ENCODE assay signal across 9 mouse cellular contexts in the genomic region with DNA sequence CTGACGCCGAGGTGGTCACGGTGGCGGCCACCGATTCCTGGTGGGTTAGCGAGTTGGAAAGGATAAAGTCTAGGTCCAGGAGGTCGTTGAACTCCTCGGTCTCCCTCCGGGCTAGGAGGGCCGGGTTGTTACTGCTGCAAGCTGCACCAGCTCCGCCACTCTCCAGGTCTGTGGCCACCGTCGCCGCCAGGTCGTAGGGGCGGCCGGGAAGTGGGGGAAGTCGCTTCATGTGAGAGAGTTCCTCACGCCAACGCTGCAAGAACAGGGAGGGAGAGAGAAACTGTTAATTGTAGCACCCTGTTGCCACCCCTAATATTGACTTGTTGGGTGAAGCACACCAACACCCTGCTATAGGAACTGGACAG. TPM values are rescaled to one million over a fixed set of nuclear protein-coding genes. Genes with fewer than 3 reads are reported as not detected.
DNase-seq lines count a peak whose midpoint lies in the region; ATAC-seq and TF ChIP-seq lines count a peak whose summit lies in the region.
"Had no signal": no experiment of that assay in that cellular context is flagged by ENCODE, and none has a peak within 500 bp of the region (broad histone marks: within the 10 kb centered on the region; RNA-seq: fewer than 3 reads in every experiment).

No protein-coding gene starts in this region.

- no peaks in the 10 kb centered on the region for H3K9me3 ChIP-seq in forebrain, embryonic 13.5 days (replicated peaks)
- no peaks in the 10 kb centered on the region for H3K9me3 ChIP-seq in limb, embryonic 14.5 days (ENCODE audit: control insufficient read depth, low read length)
- H3K9me3 ChIP-seq in neural tube, embryonic 12.5 days, result no peaks in the 10 kb centered on the region

- no peak for ATAC-seq in forebrain, embryonic 13.5 days
- ATAC-seq in limb, embryonic 14.5 days (ENCODE audit: low FRiP score, low read depth), result no peak
- no peak for ATAC-seq in neural tube, embryonic 12.5 days (ENCODE audit: low FRiP score, low read depth)
- no peak for ATAC-seq in megakaryocyte progenitor cell, adult 5-6 weeks (replicated peaks; ENCODE audit: poor library complexity)

- H3K9ac ChIP-seq in forebrain, embryonic 13.5 days, result peak overlapping the region; percentile 53
- H3K9ac ChIP-seq in limb, embryonic 14.5 days (ENCODE audit: low read depth, low read length, severe bottlenecking), result peak overlapping the region; percentile 83
- H3K9ac ChIP-seq in neural tube, embryonic 12.5 days, result peak overlapping the region; percentile 51

- peaks cover 6% of the 10 kb centered on the region for H3K36me3 ChIP-seq in C2C12 (ENCODE audit: control insufficient read depth, insufficient read depth)
- no peaks in the 10 kb centered on the region for H3K36me3 ChIP-seq in forebrain, embryonic 13.5 days (ENCODE audit: poor library complexity, severe bottlenecking)
- H3K36me3 ChIP-seq in limb, embryonic 14.5 days (ENCODE audit: control insufficient read depth, insufficient read depth, low read length), result peaks cover 16% of the 10 kb centered on the region
- H3K36me3 ChIP-seq in neural tube, embryonic 12.5 days, result no peaks in the 10 kb centered on the region

- H3K4me2 ChIP-seq in forebrain, embryonic 13.5 days, result peak overlapping the region; percentile 93
- H3K4me2 ChIP-seq in limb, embryonic 14.5 days (replicated peaks; ENCODE audit: low read depth, low read length, severe bottlenecking), result peak overlapping the region; percentile 81
- peak overlapping the region; percentile 92 for H3K4me2 ChIP-seq in neural tube, embryonic 12.5 days (replicated peaks)

- peak overlapping the region; percentile 89 for H3K4me3 ChIP-seq in gastrocnemius, adult 2 months
- peak overlapping the region; percentile 49 for H3K4me3 ChIP-seq in C2C12 (ENCODE audit: insufficient read depth, poor library complexity, severe bottlenecking)
- peak overlapping the region; percentile 56 for H3K4me3 ChIP-seq in forebrain, embryonic 13.5 days
- H3K4me3 ChIP-seq in limb, embryonic 14.5 days (replicated peaks; ENCODE audit: low read length), result peak overlapping the region; percentile 73
- peak overlapping the region; percentile 59 for H3K4me3 ChIP-seq in neural tube, embryonic 12.5 days

- peak overlapping the region; percentile 74 for H3ac ChIP-seq in C2C12 (ENCODE audit: control insufficient read depth, insufficient read length, low read depth)

- intact Hi-C loops in gastrocnemius, adult 2 months (cut with DNase I), result loop anchor here (5.0 kb wide), 1 partner anchor 582 kb away; no protein-coding TSS in a partner anchor

- WGBS in forebrain, embryonic 13.5 days, result under 1% methylated on average over 20 of the region's 20 CpGs
- 1% methylated on average over 18 of the region's 20 CpGs for WGBS in limb, embryonic 14.5 days
- WGBS in neural tube, embryonic 12.5 days, result under 1% methylated on average over 20 of the region's 20 CpGs

- peaks cover 34% of the 10 kb centered on the region for H3K4me1 ChIP-seq in forebrain, embryonic 13.5 days
- peaks cover 23% of the 10 kb centered on the region for H3K4me1 ChIP-seq in limb, embryonic 14.5 days (ENCODE audit: control insufficient read depth, insufficient read depth, low read length)
- peaks cover 21% of the 10 kb centered on the region for H3K4me1 ChIP-seq in neural tube, embryonic 12.5 days

- peak overlapping the region; percentile 96 for H3K27ac ChIP-seq in gastrocnemius, adult 2 months
- no peak overlapping the region for H3K27ac ChIP-seq in forebrain, embryonic 13.5 days
- 0 out of 2 replicates have a peak overlapping the region, but pooled peaks have one; percentile 38 for H3K27ac ChIP-seq in limb, embryonic 14.5 days (replicated peaks; ENCODE audit: low read depth, low read length)
- H3K27ac ChIP-seq in neural tube, embryonic 12.5 days, result no peak overlapping the region

- H3K79me3 ChIP-seq in C2C12 (ENCODE audit: low read depth), result no peaks in the 10 kb centered on the region

- peaks cover 17% of the 10 kb centered on the region for H3K79me2 ChIP-seq in C2C12 (ENCODE audit: control insufficient read depth, insufficient read depth)

- no peak for DNase-seq in gastrocnemius, adult 2 months
- no peak for DNase-seq in gastrocnemius, adult 8-10 months (ENCODE audit: low spot score in 2 of 2)
- no peak for DNase-seq in limb, embryonic 14.5 days (ENCODE audit: low spot score)
- DNase-seq in frontal cortex, postnatal 14 days (ENCODE audit: low spot score in 2 of 2), result no peak

- TF ChIP-seq POLR2A in limb, embryonic 14.5 days (IDR thresholded peaks at IDR 0.05; ENCODE audit: borderline replicate concordance, extremely low read depth, insufficient read depth, insufficient read length), result no peak

- H3K27me3 ChIP-seq in C2C12 (ENCODE audit: control insufficient read depth, insufficient read depth, insufficient read length), result no peaks in the 10 kb centered on the region
- H3K27me3 ChIP-seq in forebrain, embryonic 13.5 days, result peaks cover 41% of the 10 kb centered on the region
- H3K27me3 ChIP-seq in limb, embryonic 14.5 days (ENCODE audit: control insufficient read depth, insufficient read depth, low read length), result no peaks in the 10 kb centered on the region
- peaks cover 30% of the 10 kb centered on the region for H3K27me3 ChIP-seq in neural tube, embryonic 12.5 days (replicated peaks)

- no peak for TF ChIP-seq CTCF in gastrocnemius, adult 2 months (IDR thresholded peaks at IDR 0.05)
- no peak for TF ChIP-seq CTCF in C2C12 (IDR thresholded peaks at IDR 0.05; ENCODE audit: control insufficient read depth, insufficient read depth, insufficient read length)

TF ChIP-seq in C2C12, 6 proteins besides CTCF, POLR2A, EP300 and RAD21:
- TF ChIP-seq CEBPB (IDR thresholded peaks at IDR 0.05; ENCODE audit: low read depth) (no peak), FOSL1 (IDR thresholded peaks at IDR 0.05; ENCODE audit: insufficient read depth, low read length, poor library complexity, severe bottlenecking) (no peak), USF1 (IDR thresholded peaks at IDR 0.05; ENCODE audit: low read depth) (no peak), MYOG (IDR thresholded peaks at IDR 0.05; ENCODE audit: control insufficient read depth, extremely low read depth, insufficient read length) (no peak), MAX (IDR thresholded peaks at IDR 0.05) (no peak), MYOD1 (IDR thresholded peaks at IDR 0.05; ENCODE audit: control insufficient read depth, insufficient read length, low read depth) (no peak)

RNA-seq across cellular contexts. Expression of a gene that starts 1.6 kb away (rescaled TPM):
- 10 to 100 TPM in 1 of 2 experiments, 1 to 10 TPM in 1; 8.4 to 40.0 TPM for total RNA-seq in gastrocnemius, adult 2 months (2021)
- 10 to 100 TPM in 1 of 4 experiments, 1 to 10 TPM in 3; 5.7 to 18.2 (median 6.6) TPM for total RNA-seq in gastrocnemius, adult 8-10 months (2022)
- 11.0 TPM for polyA plus RNA-seq in C2C12 (2012; fragmentation: generic; extraction: Trizol)
- polyA plus RNA-seq in forebrain, embryonic 13.5 days (2015; fragmentation: Nextera tagmentation; extraction: Ambion mirVana), result 1.5 TPM in 2 replicates
- polyA plus RNA-seq in limb, embryonic 14.5 days (2012; rRNA removed), result 57.1 and 65.6 TPM in 2 replicates
- polyA plus RNA-seq in limb, embryonic 14.5 days (2014; fragmentation: Nextera tagmentation; extraction: Ambion mirVana), result 30.0 and 31.3 TPM in 2 replicates
- polyA plus RNA-seq in neural tube, embryonic 12.5 days (2016; fragmentation: Nextera tagmentation; extraction: Ambion mirVana), result 2.3 and 2.6 TPM in 2 replicates
- total RNA-seq in megakaryocyte progenitor cell, adult 5-6 weeks (2015), result 12.4 and 23.7 TPM in 2 replicates
- 3.3 and 8.8 TPM in 2 replicates for total RNA-seq in megakaryocyte progenitor cell, adult 5-6 weeks (2017)
- total RNA-seq: MEL had no signal

Comparison
In these comparisons a context has a peak if more than half of its experiments do, and no peak if none do; other contexts are left out.
1. H3K27ac ChIP-seq: peak in gastrocnemius, adult 2 months (single experiment) and limb, embryonic 14.5 days (single experiment); none in forebrain, embryonic 13.5 days (single experiment) and neural tube, embryonic 12.5 days (single experiment).
2. Peak in every context shown above with its lines, with median percentiles within 50 percentile points of each other: H3K4me3 ChIP-seq, H3K4me2 ChIP-seq and H3K9ac ChIP-seq.